Mouse (Mus musculus) CH12.LX (cell line): ENCODE results near the gene Calr. TPM values are rescaled to one million over a fixed set of nuclear protein-coding genes. Genes with fewer than 3 reads are reported as not detected.

ENCODE experiments used
- DNase-seq: peaks from one replicate; pipeline ENCODE4 v3.0.0-alpha.2; 2013; ENCODE audit errors: extremely low read depth
- H3K27ac ChIP-seq: 2 replicates; pipeline ENCODE4 v1.5.1; 2012; ENCODE audit warnings: low read depth, mild to moderate bottlenecking, control low read depth, moderate library complexity; ENCODE audit not compliant: insufficient read depth
- H3K27me3 ChIP-seq: replicated peaks from 2 replicates; pipeline ENCODE3; 2012; ENCODE audit warnings: inconsistent platforms
- H3K36me3 ChIP-seq, 2 experiments: replicated peaks in 1 of 2; 2 replicates each; pipeline versions ENCODE3 to v1.6.1; 2012; ENCODE audit warnings: inconsistent platforms in 1 of 2, low read length in 1 of 2, mild to moderate bottlenecking in 1 of 2, mixed read lengths in 1 of 2, moderate library complexity in 1 of 2; ENCODE audit not compliant: control insufficient read depth in 1 of 2, insufficient read depth in 1 of 2
- H3K4me1 ChIP-seq, 2 experiments: 2 replicates each; pipeline ENCODE4 v1.6.1; 2012; ENCODE audit warnings: inconsistent platforms in 1 of 2, moderate library complexity in 1 of 2; ENCODE audit not compliant: insufficient read depth in 2 of 2, control insufficient read depth in 1 of 2
- H3K4me2 ChIP-seq: 2 replicates; pipeline ENCODE4 v1.6.1; 2012; ENCODE audit warnings: low read depth, mild to moderate bottlenecking, control low read depth; ENCODE audit not compliant: poor library complexity, insufficient read depth, severe bottlenecking
- H3K4me3 ChIP-seq, 3 experiments: fragments of 150-350 bp in 1 of 3; sonication (generic) in 1 of 3; replicated peaks in 1 of 3; 2 replicates each; pipeline versions ENCODE3 to v1.5.1; 2011 to 2012; ENCODE audit warnings: low read depth in 2 of 3, low read length in 2 of 3, mild to moderate bottlenecking in 2 of 3, moderate library complexity in 2 of 3, control low read depth in 1 of 3, improper control_type of control experiment in 1 of 3, inconsistent platforms in 1 of 3, mixed read lengths in 1 of 3; ENCODE audit not compliant: poor library complexity in 1 of 3
- H3K79me2 ChIP-seq: replicated peaks from 2 replicates; pipeline ENCODE4 v1.6.1; 2012; ENCODE audit warnings: mild to moderate bottlenecking, moderate library complexity; ENCODE audit not compliant: control insufficient read depth, poor library complexity, insufficient read depth, severe bottlenecking; ENCODE audit errors: extremely low read depth
- H3K9ac ChIP-seq: 2 replicates; pipeline ENCODE4 v1.6.1; 2012; ENCODE audit warnings: low read depth, mild to moderate bottlenecking, control low read depth, moderate library complexity; ENCODE audit not compliant: insufficient read depth
- H3K9me3 ChIP-seq: replicated peaks from 2 replicates; pipeline ENCODE3; 2012; ENCODE audit warnings: low read length, inconsistent platforms, mixed read lengths
- BHLHE40 ChIP-seq: IDR thresholded peaks from 2 replicates; pipeline ENCODE4 v1.6.1; 2011; ENCODE audit warnings: mild to moderate bottlenecking, low read depth, low read length, improper control_type of control experiment
- CHD1 ChIP-seq: IDR thresholded peaks from 2 replicates; pipeline ENCODE4 v1.6.1; 2012; ENCODE audit warnings: low read depth, low read length, improper control_type of control experiment, inconsistent platforms
- CHD2 ChIP-seq: IDR thresholded peaks from 2 replicates; pipeline ENCODE4 v1.6.1; 2011; ENCODE audit warnings: low read length, improper control_type of control experiment
- CTCF ChIP-seq, 2 experiments: IDR thresholded peaks in 1 of 2; conservative IDR thresholded peaks in 1 of 2; 2 replicates each; pipeline ENCODE4 v1.5.1; 2011 to 2012; ENCODE audit warnings: low read depth in 2 of 2, low read length in 2 of 2, improper control_type of control experiment in 1 of 2, inconsistent platforms in 1 of 2, mild to moderate bottlenecking in 1 of 2, moderate library complexity in 1 of 2
- E2F4 ChIP-seq: IDR thresholded peaks from 2 replicates; pipeline ENCODE4 v1.6.1; 2011; ENCODE audit warnings: low read depth, low read length, improper control_type of control experiment; ENCODE audit not compliant: insufficient replicate concordance
- ELF1 ChIP-seq: IDR thresholded peaks from 2 replicates; pipeline ENCODE4 v1.6.1; 2014; ENCODE audit warnings: low read depth, mild to moderate bottlenecking, inconsistent platforms, low read length, improper control_type of control experiment
- EP300 ChIP-seq: IDR thresholded peaks from 2 replicates; pipeline ENCODE4 v1.6.1; 2011; ENCODE audit warnings: low read length, improper control_type of control experiment
- ETS1 ChIP-seq: conservative IDR thresholded peaks from 2 replicates; pipeline ENCODE4 v1.6.1; 2012; ENCODE audit warnings: low read depth, mild to moderate bottlenecking, inconsistent platforms, low read length, improper control_type of control experiment, moderate library complexity
- GABPA ChIP-seq: IDR thresholded peaks from 2 replicates; pipeline ENCODE4 v1.6.1; 2012; ENCODE audit warnings: low read depth, low read length, improper control_type of control experiment, inconsistent platforms; ENCODE audit not compliant: insufficient replicate concordance
- HCFC1 ChIP-seq: IDR thresholded peaks from 2 replicates; pipeline ENCODE4 v1.6.1; 2012; ENCODE audit warnings: low read depth, mild to moderate bottlenecking, inconsistent platforms, low read length, improper control_type of control experiment
- IRF4 ChIP-seq: IDR thresholded peaks from 2 replicates; pipeline ENCODE4 v1.6.1; 2014; ENCODE audit warnings: low read depth, mild to moderate bottlenecking, inconsistent platforms, low read length, improper control_type of control experiment
- JUN ChIP-seq: IDR thresholded peaks from 2 replicates; pipeline ENCODE4 v1.6.1; 2011; ENCODE audit warnings: low read depth, mild to moderate bottlenecking, low read length, improper control_type of control experiment, moderate library complexity; ENCODE audit not compliant: insufficient read depth
- JUND ChIP-seq: conservative IDR thresholded peaks from 2 replicates; pipeline ENCODE4 v1.6.1; 2011; ENCODE audit warnings: low read depth, low read length, improper control_type of control experiment
- KAT2A ChIP-seq: IDR thresholded peaks from 2 replicates; pipeline ENCODE4 v1.6.1; 2012; ENCODE audit warnings: low read length, improper control_type of control experiment, inconsistent platforms; ENCODE audit not compliant: insufficient replicate concordance
- MAFK ChIP-seq: IDR thresholded peaks from 2 replicates; pipeline ENCODE4 v1.6.1; 2011; ENCODE audit warnings: low read length, improper control_type of control experiment; ENCODE audit not compliant: insufficient replicate concordance
- MAX ChIP-seq: IDR thresholded peaks from 2 replicates; pipeline ENCODE4 v1.6.1; 2011; ENCODE audit warnings: low read length, improper control_type of control experiment
- MAZ ChIP-seq: IDR thresholded peaks from 2 replicates; pipeline ENCODE4 v1.6.1; 2012; ENCODE audit warnings: low read depth, mild to moderate bottlenecking, inconsistent platforms, low read length, improper control_type of control experiment, moderate library complexity
- MEF2A ChIP-seq: IDR thresholded peaks from 2 replicates; pipeline ENCODE4 v1.6.1; 2014; ENCODE audit warnings: low read depth, mild to moderate bottlenecking, inconsistent platforms, low read length, improper control_type of control experiment, borderline replicate concordance
- MXI1 ChIP-seq: IDR thresholded peaks from 2 replicates; pipeline ENCODE4 v1.6.1; 2011; ENCODE audit warnings: mild to moderate bottlenecking, low read depth, low read length, improper control_type of control experiment
- MYC ChIP-seq: IDR thresholded peaks from 2 replicates; pipeline ENCODE4 v1.6.1; 2011; ENCODE audit warnings: low read depth, mild to moderate bottlenecking, improper control_type of control experiment, low read length
- NELFE ChIP-seq: IDR thresholded peaks from 2 replicates; pipeline ENCODE4 v1.6.1; 2011; ENCODE audit warnings: low read depth, low read length, improper control_type of control experiment
- NRF1 ChIP-seq: IDR thresholded peaks from 2 replicates; pipeline ENCODE4 v1.6.1; 2014; ENCODE audit warnings: low read depth, mild to moderate bottlenecking, inconsistent platforms, low read length, improper control_type of control experiment, moderate library complexity
- PAX5 ChIP-seq: IDR thresholded peaks from 2 replicates; pipeline ENCODE4 v1.6.1; 2012; ENCODE audit warnings: low read length, inconsistent platforms, mixed read lengths
- POLR2A ChIP-seq: IDR thresholded peaks from 2 replicates; pipeline ENCODE4 v1.6.1; 2011; ENCODE audit warnings: low read depth, mild to moderate bottlenecking, improper control_type of control experiment, low read length
- POLR2AphosphoS2 ChIP-seq: IDR thresholded peaks from 2 replicates; pipeline ENCODE4 v1.6.1; 2011; ENCODE audit warnings: low read depth, low read length, improper control_type of control experiment
- RAD21 ChIP-seq: IDR thresholded peaks from 2 replicates; pipeline ENCODE4 v1.6.1; 2011; ENCODE audit warnings: low read depth, mild to moderate bottlenecking, low read length, improper control_type of control experiment, moderate library complexity
- RCOR1 ChIP-seq: conservative IDR thresholded peaks from 2 replicates; pipeline ENCODE4 v1.6.1; 2012; ENCODE audit warnings: low read depth, mild to moderate bottlenecking, inconsistent platforms, low read length, improper control_type of control experiment
- SIN3A ChIP-seq: IDR thresholded peaks from 2 replicates; pipeline ENCODE4 v1.6.1; 2012; ENCODE audit warnings: low read length, improper control_type of control experiment, inconsistent platforms
- SMC3 ChIP-seq: IDR thresholded peaks from 2 replicates; pipeline ENCODE4 v1.6.1; 2011; ENCODE audit warnings: low read depth, low read length, improper control_type of control experiment
- TBP ChIP-seq: conservative IDR thresholded peaks from 2 replicates; pipeline ENCODE4 v1.6.1; 2011; ENCODE audit warnings: low read depth, low read length, improper control_type of control experiment
- TCF12 ChIP-seq: IDR thresholded peaks from 2 replicates; pipeline ENCODE4 v1.6.1; 2014; ENCODE audit warnings: low read depth, mild to moderate bottlenecking, inconsistent platforms, low read length, improper control_type of control experiment
- UBTF ChIP-seq: IDR thresholded peaks from 2 replicates; pipeline ENCODE4 v1.6.1; 2012; ENCODE audit warnings: low read depth, mild to moderate bottlenecking, inconsistent platforms, low read length, improper control_type of control experiment, moderate library complexity
- USF1 ChIP-seq: IDR thresholded peaks from 2 replicates; pipeline ENCODE4 v1.6.1; 2014; ENCODE audit warnings: low read depth, mild to moderate bottlenecking, inconsistent platforms, low read length, improper control_type of control experiment
- USF2 ChIP-seq: conservative IDR thresholded peaks from 2 replicates; pipeline ENCODE4 v1.6.1; 2011; ENCODE audit warnings: low read depth, low read length, improper control_type of control experiment
- ZC3H11A ChIP-seq: IDR thresholded peaks from 2 replicates; pipeline ENCODE4 v1.6.1; 2012; ENCODE audit warnings: low read depth, mild to moderate bottlenecking, inconsistent platforms, low read length, improper control_type of control experiment
- ZKSCAN1 ChIP-seq: IDR thresholded peaks from 2 replicates; pipeline ENCODE4 v1.6.1; 2012; ENCODE audit warnings: low read depth, inconsistent platforms, low read length, improper control_type of control experiment, borderline replicate concordance
- ZMIZ1 ChIP-seq: IDR thresholded peaks from 2 replicates; pipeline ENCODE4 v1.6.1; 2012; ENCODE audit warnings: low read depth, mild to moderate bottlenecking, inconsistent platforms, low read length, improper control_type of control experiment
- ZNF384 ChIP-seq: IDR thresholded peaks from 2 replicates; pipeline ENCODE4 v1.6.1; 2012; ENCODE audit warnings: low read depth, low read length, improper control_type of control experiment, inconsistent platforms
- dilution Hi-C: fragments of 300-500 bp; cut with MboI; formaldehyde crosslinking; loops from 2 replicates; pipeline ENCODE4 v1.14.3; 2020; ENCODE audit warnings: low sequenced_read_pairs; ENCODE audit not compliant: extremely low pct_unique_long_range_greater_than_20kb, extremely low pct_ligation_motif_present
- in situ Hi-C: fragments of 300-500 bp; cut with MboI; formaldehyde crosslinking; loops from 3 replicates; pipeline ENCODE4 v1.14.3; 2019; ENCODE audit warnings: low sequenced_read_pairs, low pct_ligation_motif_present, low pct_unique_long_range_greater_than_20kb, mixed read lengths
- polyA plus RNA-seq: library from polyadenylated mRNA; unstranded; fragments of >175 nt; gene quantifications from 2 replicates; pipeline ENCODE4 v1.2.1, GENCODE M21; 2012; ENCODE audit warnings: low read depth; ENCODE audit not compliant: insufficient read length
- total RNA-seq, 2 experiments: library from RNA; depleted of rRNA; stranded (reverse); fragments of 300-350 nt in 1 of 2; fragments of >200 nt in 1 of 2; gene quantifications; 2 replicates each; pipeline ENCODE4 v1.2.3; 2012 to 2014

Gene Calr
- total and polyA plus RNA-seq, 3 experiments, result 395 to 1,181 (median 627) TPM

DNA sequence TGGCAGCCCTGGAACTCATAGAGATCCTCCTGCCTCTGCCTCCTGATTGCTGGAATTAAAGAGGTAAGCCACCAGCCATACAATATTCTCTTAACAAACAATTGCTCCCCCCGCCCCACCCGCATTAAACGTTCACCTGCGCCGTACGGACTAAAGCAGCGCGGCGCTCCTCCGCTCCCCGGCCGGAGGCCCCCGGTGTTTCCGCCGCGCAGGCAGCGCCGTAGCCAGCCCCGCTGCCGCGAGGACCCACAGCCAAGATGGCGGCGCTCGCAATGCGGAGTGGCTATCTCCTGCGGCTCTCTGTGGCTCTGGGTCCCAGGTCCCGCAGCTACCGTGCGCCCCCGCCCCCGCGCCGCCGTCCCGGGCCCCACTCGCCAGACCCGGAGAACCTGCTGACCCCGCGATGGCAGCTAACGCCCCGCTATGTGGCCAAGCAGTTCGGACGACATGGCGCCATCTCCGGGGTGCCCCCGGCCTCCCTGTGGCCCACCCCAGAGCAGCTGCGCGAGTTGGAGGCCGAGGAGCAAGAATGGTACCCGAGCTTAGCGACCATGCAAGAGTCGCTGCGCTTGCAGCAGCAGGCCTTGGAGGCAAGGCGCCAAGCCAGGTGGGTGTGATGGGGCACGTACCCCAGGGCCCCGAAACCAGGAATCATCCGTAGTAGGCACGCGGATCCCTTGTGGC, 14.6 kb downstream of the Calr start:
- Histone ChIP-seq H3K36me3 (peaks cover 31 to 41% of the 10 kb centered on the region in 2 experiments), H3K9ac (peak overlapping the region; percentile 82), H3K9me3 (no peaks in the 10 kb centered on the region), H3K4me1 (peaks cover 5 to 46% of the 10 kb centered on the region in 2 experiments; a peak in 3 of 4 replicates), H3K4me3 (peak overlapping the region; percentile 86 to 98 (median 89)), H3K4me2 (peak overlapping the region; percentile 69; the same call in 1 of the 2 replicates), H3K27ac (peak overlapping the region; percentile 52), H3K27me3 (no peaks in the 10 kb centered on the region), H3K79me2 (peaks cover 23% of the 10 kb centered on the region)
- TF ChIP-seq TCF12 (peak; percentile 98), SIN3A (peak; percentile 42; the same call in 1 of the 2 replicates), JUN (no peak), TBP (peak; percentile 73), ELF1 (peak; percentile 62), MYC (no peak; the same call in 1 of the 2 replicates), IRF4 (peak; percentile 46; the same call in 1 of the 2 replicates), MAX (peak; percentile 82; the same call in 1 of the 2 replicates), MXI1 (peak; percentile 82; the same call in 1 of the 2 replicates), POLR2AphosphoS2 (0 out of 2 replicates have a peak, but pooled peaks have one; percentile 47), EP300 (no peak), ZNF384 (0 out of 2 replicates have a peak, but pooled peaks have one; percentile 38), GABPA (no peak), POLR2A (peak; percentile 95), RAD21 (no peak), ZKSCAN1 (no peak), NELFE (peak; percentile 94), CTCF (conservative IDR thresholded peaks at IDR 0.05 in 1 of 2, IDR thresholded peaks at IDR 0.05 in 1 of 2; ENCODE audit: low read depth in 2 of 2, low read length in 2 of 2) (no peak), NRF1 (peak; percentile 63), ZC3H11A (no peak), E2F4 (no peak), USF2 (no peak), MAZ (peak; percentile 85), PAX5 (no peak), MAFK (0 out of 2 replicates have a peak, but pooled peaks have one; percentile 5), KAT2A (0 out of 2 replicates have a peak, but pooled peaks have one; percentile 68), CHD2 (peak; percentile 49), SMC3 (no peak), JUND (no peak), USF1 (no peak), MEF2A (peak; percentile 66; the same call in 1 of the 2 replicates), ZMIZ1 (peak; percentile 89), ETS1 (peak; percentile 34; the same call in 1 of the 2 replicates), RCOR1 (peak; percentile 71; the same call in 1 of the 2 replicates), HCFC1 (peak; percentile 79), CHD1 (no peak; the same call in 1 of the 2 replicates), UBTF (peak; percentile 95), BHLHE40 (0 out of 2 replicates have a peak, but pooled peaks have one; percentile 5)
- DNase-seq, result peak; percentile 65
- dilution Hi-C loops, result no loop called here
- in situ Hi-C loops, result no loop called here
